Mouse (Mus musculus) stomach, embryonic 16.5 days (tissue): Measurements from ENCODE around the gene Ift43. TPM values are rescaled to one million over a fixed set of nuclear protein-coding genes. Genes with fewer than 3 reads are reported as not detected.

ENCODE experiments used
- ATAC-seq: fragments of 200-750 bp; cut with Nextera tagmentation; 2 replicates; pipeline ENCODE4 v1.8.0; 2017; ENCODE audit warnings: moderate number of reproducible peaks, moderate TSS enrichment; ENCODE audit not compliant: insufficient read depth, low FRiP score
- H3K27ac ChIP-seq: fragments of 300-500 bp; sonication (generic); 2 replicates; pipeline ENCODE4 v1.5.1; 2014; ENCODE audit warnings: low read length
- H3K27me3 ChIP-seq: fragments of 300-500 bp; sonication (generic); 2 replicates; pipeline ENCODE4 v1.6.1; 2014; ENCODE audit warnings: low read length, control low read depth, mixed read lengths; ENCODE audit not compliant: control insufficient read depth, insufficient read depth
- H3K36me3 ChIP-seq: fragments of 300-500 bp; sonication (generic); 2 replicates; pipeline ENCODE4 v1.6.1; 2014; ENCODE audit warnings: low read length; ENCODE audit not compliant: control insufficient read depth, insufficient read depth
- H3K4me1 ChIP-seq: fragments of 300-500 bp; sonication (generic); 2 replicates; pipeline ENCODE4 v1.6.1; 2014; ENCODE audit warnings: low read length, control low read depth, mixed read lengths; ENCODE audit not compliant: control insufficient read depth, insufficient read depth
- H3K4me2 ChIP-seq: fragments of 300-500 bp; sonication (generic); 2 replicates; pipeline ENCODE4 v1.6.1; 2014; ENCODE audit warnings: low read depth, low read length, mixed read lengths
- H3K4me3 ChIP-seq: fragments of 300-500 bp; sonication (generic); replicated peaks from 2 replicates; pipeline ENCODE4 v1.5.1; 2014; ENCODE audit warnings: mild to moderate bottlenecking, low read length
- H3K9ac ChIP-seq: fragments of 300-500 bp; sonication (generic); 2 replicates; pipeline ENCODE4 v1.6.1; 2014; ENCODE audit warnings: low read length
- H3K9me3 ChIP-seq: fragments of 300-500 bp; sonication (generic); replicated peaks from 2 replicates; pipeline ENCODE4 v1.6.1; 2016; ENCODE audit warnings: low read length, control low read depth; ENCODE audit not compliant: control insufficient read depth
- WGBS: fragments of 180-500 bp; shearing (Covaris S2); extraction: QIAGEN DNeasy Blood & Tissue Kit; methylation state at CpG from one replicate; pipeline ENCODE4 v1.1.7; 2014; 5-methylcytosine and 5-hydroxymethylcytosine counted together
- polyA plus RNA-seq: library from polyadenylated mRNA; unstranded; fragments of >200 nt; fragmentation: Nextera tagmentation; extraction: Ambion mirVana; gene quantifications from 2 replicates; pipeline ENCODE4 v1.2.1, GENCODE M21; 2015

Ift43 gene
- polyA plus RNA-seq, 1 experiment from 2014 or later, result 54.1 TPM

DNA sequence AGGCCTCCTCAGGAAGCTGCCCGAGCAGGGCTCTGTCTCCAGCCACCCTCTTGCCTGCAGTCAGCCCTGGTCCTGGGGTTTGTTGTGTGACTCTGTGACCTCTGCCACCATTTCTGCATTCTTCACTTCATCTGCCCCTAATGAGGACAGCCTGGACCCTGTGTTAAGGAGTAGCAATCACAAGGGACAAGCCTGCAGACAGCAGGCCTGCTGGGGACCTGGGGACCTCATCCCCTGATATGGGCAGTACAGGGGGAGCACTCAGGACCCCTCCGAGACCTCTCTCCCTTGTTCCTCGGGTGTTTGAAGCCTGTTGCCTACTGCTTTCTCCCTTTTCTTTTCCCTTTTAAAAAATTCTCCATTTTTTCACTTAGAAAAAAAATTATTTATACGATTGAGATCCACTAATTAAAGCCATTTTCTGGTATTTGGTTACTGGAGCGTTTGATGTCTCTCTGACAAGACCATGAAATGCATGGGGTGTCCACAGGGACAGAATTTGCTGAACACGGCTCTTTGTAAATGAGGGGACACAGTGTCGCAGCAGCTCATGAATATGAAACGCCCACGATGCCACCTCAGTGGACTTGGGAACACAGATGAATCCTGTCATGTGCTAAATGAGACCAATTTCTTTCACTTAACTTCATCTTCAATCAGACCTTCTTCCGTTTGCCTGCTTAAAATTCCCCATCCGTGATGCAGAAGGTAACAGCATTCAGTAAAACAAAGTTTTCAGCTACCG is 71.0 kb downstream of the Ift43 start:
- ATAC-seq, result no peak
- no peak overlapping the region for H3K27ac ChIP-seq
- H3K27me3 ChIP-seq, result no peaks in the 10 kb centered on the region
- WGBS, result 83% methylated on average over 12 of the region's 12 CpGs
- no peak overlapping the region for H3K9ac ChIP-seq
- peaks cover 9% of the 10 kb centered on the region for H3K4me1 ChIP-seq
- no peaks in the 10 kb centered on the region for H3K9me3 ChIP-seq
- H3K36me3 ChIP-seq, result no peaks in the 10 kb centered on the region
- H3K4me2 ChIP-seq, result no peak overlapping the region
- no peak overlapping the region for H3K4me3 ChIP-seq

DNA sequence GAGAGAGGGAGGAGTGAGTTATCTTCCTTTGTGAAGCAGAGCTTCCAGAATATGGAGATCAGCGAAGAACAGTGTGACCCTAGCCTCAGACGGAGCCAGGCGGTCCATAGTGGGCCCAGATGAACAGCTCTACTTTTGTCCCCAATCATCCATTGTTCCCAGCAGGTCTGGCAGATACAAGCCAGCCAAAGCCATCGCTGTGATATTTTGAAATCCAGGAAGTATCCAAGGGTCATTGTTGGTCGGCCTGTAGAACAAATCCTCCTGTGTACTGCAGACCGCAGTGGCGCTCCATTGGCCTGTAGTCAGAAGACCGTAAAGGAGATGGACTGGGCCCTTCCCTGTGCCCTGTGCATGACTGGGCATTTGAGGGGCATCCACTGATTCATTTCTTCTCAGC is 72.8 kb downstream of the Ift43 start:
- no peak for ATAC-seq
- Histone ChIP-seq H3K4me2 (no peak overlapping the region), H3K4me1 (peaks cover 13% of the 10 kb centered on the region), H3K9ac (no peak overlapping the region), H3K4me3 (no peak overlapping the region), H3K9me3 (no peaks in the 10 kb centered on the region), H3K36me3 (no peaks in the 10 kb centered on the region), H3K27me3 (no peaks in the 10 kb centered on the region), H3K27ac (no peak overlapping the region)
- WGBS, result 88% methylated on average over 8 of the region's 8 CpGs

DNA sequence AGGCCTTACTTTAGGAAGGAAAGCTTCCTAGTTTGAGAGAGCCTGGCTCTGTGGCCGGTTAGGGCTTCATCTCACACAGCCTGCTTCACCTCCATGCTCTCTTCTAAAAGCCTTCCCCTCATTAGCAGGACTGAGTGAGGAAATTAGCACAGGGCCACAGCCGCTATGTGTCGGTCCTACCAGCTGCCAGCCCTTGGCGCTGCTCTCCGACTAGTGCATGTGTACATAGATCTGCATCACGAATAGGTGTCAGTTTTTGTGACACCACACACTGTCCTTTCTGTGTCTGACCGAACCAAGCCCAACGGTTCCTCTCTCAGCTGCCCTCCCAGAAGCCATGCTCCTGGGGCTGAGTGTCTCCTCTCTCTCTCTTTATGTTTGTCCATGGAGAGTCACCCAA is 74.8 kb downstream of the Ift43 start:
- H3K4me3 ChIP-seq, result no peak overlapping the region
- no peaks in the 10 kb centered on the region for H3K9me3 ChIP-seq
- H3K4me2 ChIP-seq, result no peak overlapping the region
- no peak for ATAC-seq
- WGBS, result 88% methylated on average over 8 of the region's 8 CpGs
- no peaks in the 10 kb centered on the region for H3K36me3 ChIP-seq
- H3K9ac ChIP-seq, result no peak overlapping the region
- no peaks in the 10 kb centered on the region for H3K27me3 ChIP-seq
- no peak overlapping the region for H3K27ac ChIP-seq
- peaks cover 13% of the 10 kb centered on the region for H3K4me1 ChIP-seq

DNA sequence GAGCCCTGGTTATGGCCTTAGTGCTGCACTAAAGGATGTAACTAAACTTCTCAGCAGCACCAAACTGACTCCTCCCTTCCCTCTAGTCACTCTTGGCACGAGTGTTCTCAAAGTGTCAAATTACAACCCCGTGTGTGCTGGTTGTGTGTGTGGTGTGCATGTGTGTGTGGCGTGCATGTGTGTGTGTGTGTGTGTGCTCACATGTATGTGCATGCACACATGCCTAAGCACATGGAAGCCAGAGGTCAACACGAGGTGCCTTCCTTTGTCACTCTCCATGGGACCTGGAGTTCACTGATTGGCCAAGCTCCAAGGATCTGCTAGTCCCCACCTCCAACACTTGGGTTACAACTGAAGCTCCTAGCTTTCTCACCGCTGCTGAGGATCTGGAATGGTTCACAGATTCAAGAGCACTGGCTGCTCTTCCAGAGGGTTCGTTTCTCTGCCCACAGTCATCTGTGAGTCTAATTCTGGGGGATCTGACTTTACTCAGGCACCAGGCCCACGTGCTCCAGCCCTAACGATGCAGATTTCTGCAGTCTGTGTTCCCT is 75.6 kb downstream of the Ift43 start:
- Histone ChIP-seq H3K4me3 (no peak overlapping the region), H3K4me2 (no peak overlapping the region; the same call in 1 of the 2 replicates)

DNA sequence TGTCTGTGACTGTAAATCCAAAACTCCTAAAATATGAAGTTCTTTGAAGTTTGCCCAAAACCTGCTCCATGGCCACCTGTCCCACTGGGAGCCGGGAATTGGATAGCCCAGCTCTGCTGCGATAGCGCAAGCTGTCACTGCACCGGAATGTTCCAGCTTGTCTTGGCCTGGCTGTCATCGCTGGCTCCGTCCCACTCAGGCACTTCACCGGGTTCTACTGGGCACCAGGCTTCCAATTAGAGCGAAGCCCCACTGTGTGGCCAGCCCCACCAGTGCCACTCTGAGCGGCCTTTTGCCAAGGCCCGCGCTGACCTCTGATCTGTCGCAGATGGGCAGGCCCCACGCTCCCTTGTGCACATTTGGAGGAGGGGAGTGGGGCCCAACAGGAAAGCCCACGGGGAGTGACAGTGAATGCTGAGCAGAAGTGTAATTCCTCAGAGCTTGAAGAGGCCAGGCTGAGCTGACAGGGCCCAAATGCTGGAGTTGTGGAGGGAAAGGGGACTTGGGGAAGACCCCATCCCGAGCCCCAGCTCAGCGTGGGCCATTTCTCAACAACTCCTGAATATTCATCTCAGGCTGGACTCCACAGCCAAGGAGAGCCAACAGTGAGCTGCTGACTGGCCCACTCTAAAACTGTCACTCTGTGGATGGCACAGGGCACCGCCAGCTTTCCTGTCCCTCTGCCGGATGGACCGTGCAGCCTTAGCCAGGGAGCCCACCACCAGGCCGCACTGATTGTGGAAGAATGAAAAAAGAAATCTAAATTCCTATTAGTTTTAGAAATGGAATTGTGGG is 76.5 kb downstream of the Ift43 start:
- H3K27ac ChIP-seq, result peak overlapping the region; percentile 19; the same call in 1 of the 2 replicates
- 0 out of 2 replicates have a peak, but pooled peaks have one; percentile 5 for ATAC-seq
- 83% methylated on average over 20 of the region's 20 CpGs for whole genome bisulfite sequencing

More for the DNA sequence above, 75.6 kb downstream of the Ift43 start:
- ATAC-seq, result peak; percentile 59
- Histone ChIP-seq H3K9ac (no peak overlapping the region), H3K27me3 (no peaks in the 10 kb centered on the region), H3K27ac (peak overlapping the region; percentile 39; the same call in 1 of the 2 replicates), H3K4me1 (peaks cover 13% of the 10 kb centered on the region), H3K9me3 (no peaks in the 10 kb centered on the region), H3K36me3 (no peaks in the 10 kb centered on the region)
- 20% methylated on average over 8 of the region's 8 CpGs for whole genome bisulfite sequencing

DNA sequence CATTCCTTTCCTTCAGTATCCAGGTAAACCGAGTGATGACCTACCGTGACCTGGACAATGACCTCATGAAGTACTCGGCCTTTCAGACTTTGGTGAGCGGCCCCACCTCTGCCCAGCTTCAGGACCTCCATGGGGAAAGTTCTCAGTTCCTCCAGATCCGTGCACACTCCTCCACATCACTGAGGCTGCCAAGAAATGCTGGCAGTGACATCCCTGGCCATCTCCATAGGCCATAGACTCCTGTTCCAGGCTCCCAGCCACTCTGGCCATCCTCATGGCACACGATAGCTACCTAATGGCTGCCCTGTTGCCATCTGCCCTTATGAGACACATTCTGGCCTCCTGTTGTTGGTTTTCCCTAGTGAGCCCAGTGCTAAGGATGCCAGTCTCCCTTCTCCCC is 79.1 kb downstream of the Ift43 start:
- Histone ChIP-seq H3K36me3 (no peaks in the 10 kb centered on the region), H3K27me3 (no peaks in the 10 kb centered on the region), H3K4me1 (peaks cover 13% of the 10 kb centered on the region), H3K4me3 (no peak overlapping the region), H3K4me2 (no peak overlapping the region), H3K27ac (no peak overlapping the region), H3K9ac (no peak overlapping the region), H3K9me3 (no peaks in the 10 kb centered on the region)
- WGBS, result 91% methylated on average over 6 of the region's 6 CpGs
- no peak for ATAC-seq

More for the DNA sequence above, 76.5 kb downstream of the Ift43 start:
- no peaks in the 10 kb centered on the region for H3K36me3 ChIP-seq
- H3K4me2 ChIP-seq, result no peak overlapping the region
- H3K9me3 ChIP-seq, result no peaks in the 10 kb centered on the region
- peaks cover 13% of the 10 kb centered on the region for H3K4me1 ChIP-seq
- no peak overlapping the region; the same call in 1 of the 2 replicates for H3K9ac ChIP-seq
- H3K4me3 ChIP-seq, result no peak overlapping the region
- H3K27me3 ChIP-seq, result no peaks in the 10 kb centered on the region

DNA sequence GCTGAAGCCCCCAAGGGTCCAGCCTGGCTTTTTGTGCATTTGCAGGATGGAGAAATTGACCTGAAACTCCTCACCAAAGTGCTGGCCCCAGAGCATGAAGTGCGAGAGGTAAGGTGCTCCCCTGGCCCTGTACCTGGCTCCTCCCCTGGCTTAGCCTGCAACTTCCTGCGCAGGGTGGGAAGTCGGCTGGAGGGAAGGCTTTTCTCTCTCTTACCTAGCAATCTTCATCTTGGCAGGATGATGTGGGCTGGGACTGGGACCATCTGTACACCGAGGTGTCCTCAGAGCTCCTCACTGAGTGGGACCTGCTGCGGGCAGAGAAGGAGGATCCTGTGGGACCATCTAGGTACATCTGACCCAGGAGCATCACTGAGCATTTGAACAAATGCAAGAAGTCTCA is 79.6 kb downstream of the Ift43 start:
- no peaks in the 10 kb centered on the region for H3K36me3 ChIP-seq
- H3K9me3 ChIP-seq, result no peaks in the 10 kb centered on the region
- no peak overlapping the region for H3K4me3 ChIP-seq
- H3K9ac ChIP-seq, result no peak overlapping the region
- ATAC-seq, result no peak
- H3K27ac ChIP-seq, result no peak overlapping the region
- H3K4me2 ChIP-seq, result no peak overlapping the region
- H3K4me1 ChIP-seq, result peaks cover 16% of the 10 kb centered on the region
- WGBS, result 95% methylated on average over 5 of the region's 5 CpGs
- no peaks in the 10 kb centered on the region for H3K27me3 ChIP-seq

DNA sequence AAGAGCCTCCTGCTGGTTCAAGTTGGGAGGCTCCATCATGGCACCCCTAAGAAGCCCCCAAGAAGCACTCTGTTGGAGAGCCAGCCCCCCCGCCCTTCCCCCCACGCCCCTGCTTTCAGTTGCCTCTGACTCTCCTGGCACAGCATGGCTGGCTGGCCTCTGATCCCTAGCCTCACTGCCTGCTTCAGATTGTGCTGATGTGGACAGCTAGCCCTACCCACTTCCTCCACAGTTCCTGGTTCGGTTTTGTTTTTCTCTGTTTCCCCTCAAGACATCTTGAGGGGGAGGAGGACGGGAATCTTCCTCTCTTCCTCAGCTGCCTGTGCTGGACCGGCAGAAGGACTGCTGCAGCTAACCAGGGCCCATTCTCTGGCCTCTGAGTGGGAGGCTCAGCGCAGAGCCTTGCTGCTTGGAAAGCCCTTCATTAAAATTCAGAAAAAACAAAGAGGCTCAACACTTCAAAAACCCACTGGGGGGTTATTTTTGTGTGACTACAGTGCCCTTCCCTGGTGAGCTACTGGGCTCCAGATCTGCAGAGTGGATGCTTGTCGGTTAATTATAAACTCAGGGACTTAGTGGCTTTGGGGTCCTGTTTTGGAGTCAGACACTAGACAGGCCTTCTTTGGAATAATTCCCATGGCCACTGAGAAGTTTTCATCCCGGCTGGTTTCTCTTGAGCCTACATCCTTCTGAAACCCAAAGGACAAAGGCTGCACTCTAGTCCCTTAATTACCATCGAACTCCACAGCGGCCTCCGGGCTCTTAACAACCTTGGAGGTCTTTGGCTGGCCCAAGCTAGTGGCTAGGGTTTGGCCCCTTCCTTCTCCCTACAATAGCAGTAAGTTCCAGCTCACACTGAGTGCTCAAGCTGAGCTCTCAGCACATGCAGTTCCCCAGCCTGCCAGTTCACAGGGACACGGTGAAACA is 80.8 kb downstream of the Ift43 start:
- H3K4me1 ChIP-seq, result peaks cover 12% of the 10 kb centered on the region
- H3K4me3 ChIP-seq, result no peak overlapping the region
- H3K36me3 ChIP-seq, result no peaks in the 10 kb centered on the region
- no peak overlapping the region for H3K9ac ChIP-seq
- no peak overlapping the region for H3K27ac ChIP-seq
- no peak for ATAC-seq
- no peaks in the 10 kb centered on the region for H3K27me3 ChIP-seq
- H3K4me2 ChIP-seq, result no peak overlapping the region
- H3K9me3 ChIP-seq, result no peaks in the 10 kb centered on the region
- WGBS, result 50% methylated on average over 12 of the region's 12 CpGs
